Comparison of ENCODE assay signal across 9 mouse cellular contexts in the genomic region with DNA sequence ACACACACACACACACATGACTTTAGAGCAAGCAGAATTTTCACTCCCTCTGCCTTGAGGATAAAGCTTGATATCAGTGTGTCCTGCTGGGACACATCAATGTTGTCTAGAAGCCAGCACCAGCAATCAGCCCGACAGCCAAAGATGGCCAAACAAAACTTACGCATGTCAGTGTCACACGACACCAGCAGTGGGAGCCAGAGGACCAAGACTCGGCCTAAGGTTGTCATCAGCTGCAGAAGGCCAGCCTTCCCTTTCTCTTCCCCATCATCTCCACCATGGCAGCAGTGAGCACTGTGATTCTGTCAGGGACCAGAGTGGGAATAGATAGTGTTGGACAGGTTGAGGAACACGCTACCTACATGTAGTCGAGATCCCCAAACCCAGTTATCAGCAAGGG. TPM values are rescaled to one million over a fixed set of nuclear protein-coding genes. Genes with fewer than 3 reads are reported as not detected.
DNase-seq lines count a peak whose midpoint lies in the region; ATAC-seq and TF ChIP-seq lines count a peak whose summit lies in the region.
"Had no signal": no experiment of that assay in that cellular context is flagged by ENCODE, and none has a peak within 500 bp of the region (broad histone marks: within the 10 kb centered on the region; RNA-seq: fewer than 3 reads in every experiment).

No protein-coding gene starts in this region.

- no peak for TF ChIP-seq EP300 in liver, embryonic 14.5 days (IDR thresholded peaks at IDR 0.05; ENCODE audit: low read depth)

- no peak overlapping the region for H3K4me3 ChIP-seq in heart, embryonic 12.5 days
- H3K4me3 ChIP-seq in liver, embryonic 14.5 days (ENCODE audit: insufficient read depth in 1 of 2, low read depth in 2 of 2, low read length in 2 of 2): no peak overlapping the region
- H3K4me3 ChIP-seq: embryonic facial prominence, embryonic 13.5 days had no signal

- ATAC-seq in heart, embryonic 12.5 days (ENCODE audit: insufficient number of reproducible peaks, low FRiP score): no peak
- no peak for ATAC-seq in liver, embryonic 14.5 days (ENCODE audit: insufficient read depth)

- no peak overlapping the region for H3K9ac ChIP-seq in heart, embryonic 12.5 days
- no peak overlapping the region for H3K9ac ChIP-seq in liver, embryonic 14.5 days (replicated peaks)
- H3K9ac ChIP-seq: embryonic facial prominence, embryonic 13.5 days had no signal

- H3K36me3 ChIP-seq in heart, embryonic 12.5 days: peaks cover 9% of the 10 kb centered on the region
- H3K36me3 ChIP-seq in liver, embryonic 14.5 days (replicated peaks; ENCODE audit: control insufficient read depth, insufficient read depth, low read depth): peaks cover 10% of the 10 kb centered on the region

- DNase-seq in heart, adult 8-10 months (ENCODE audit: low spot score): peak; percentile 10
- peak; percentile 39 to 43 for DNase-seq in right cerebral cortex, postnatal 10 days (ENCODE audit: low spot score in 2 of 2)
- DNase-seq in right cerebral cortex, adult 18-20 months: no peak
- DNase-seq in c-Kit-positive CD71-negative TER-119-negative erythroid progenitor cells, embryonic 14.5 days (ENCODE audit: low read depth): peak; percentile 61
- DNase-seq in liver, embryonic 14.5 days (ENCODE audit: low read depth in 3 of 3, low spot score in 3 of 3): peak; percentile 30 to 43 (median 38)
- DNase-seq in spleen, postnatal 4 days (ENCODE audit: low spot score in 2 of 2): peak; percentile 48 to 73
- DNase-seq in neural tube, embryonic 10.5 days (ENCODE audit: extremely low spot score, low spot score): no peak

- peak; percentile 84 for TF ChIP-seq CTCF in liver, embryonic 14.5 days (IDR thresholded peaks at IDR 0.05; ENCODE audit: low read depth)

- H3K4me1 ChIP-seq in heart, embryonic 12.5 days (replicated peaks): peaks cover 5% of the 10 kb centered on the region
- peaks cover 5 to 8% of the 10 kb centered on the region in 2 experiments; a peak in 3 of 4 replicates for H3K4me1 ChIP-seq in liver, embryonic 14.5 days (replicated peaks; ENCODE audit: control insufficient read depth in 2 of 2, insufficient read depth in 2 of 2, low read length in 1 of 2)

- no peak overlapping the region for H3K4me2 ChIP-seq in heart, embryonic 12.5 days
- H3K4me2 ChIP-seq in liver, embryonic 14.5 days (ENCODE audit: low read depth): no peak overlapping the region
- H3K4me2 ChIP-seq: embryonic facial prominence, embryonic 13.5 days had no signal

- no peak overlapping the region for H3K27ac ChIP-seq in heart, embryonic 12.5 days (ENCODE audit: poor library complexity, severe bottlenecking)
- no peak overlapping the region for H3K27ac ChIP-seq in liver, embryonic 14.5 days
- H3K27ac ChIP-seq: embryonic facial prominence, embryonic 13.5 days had no signal

- peaks cover 8% of the 10 kb centered on the region; the same call in 1 of the 2 replicates for H3K9me3 ChIP-seq in heart, embryonic 12.5 days (replicated peaks)
- H3K9me3 ChIP-seq in liver, embryonic 14.5 days (ENCODE audit: control insufficient read depth, low read length): peaks cover 2% of the 10 kb centered on the region; the same call in 1 of the 2 replicates
- H3K9me3 ChIP-seq: embryonic facial prominence, embryonic 13.5 days had no signal

- WGBS in heart, embryonic 12.5 days: 51% methylated on average over 6 of the region's 6 CpGs
- WGBS in liver, embryonic 14.5 days (ENCODE audit: insufficient replicate concordance): 39% methylated on average over 6 of the region's 6 CpGs

- no peaks in the 10 kb centered on the region for H3K27me3 ChIP-seq in heart, embryonic 12.5 days (replicated peaks)
- no peaks in the 10 kb centered on the region for H3K27me3 ChIP-seq in liver, embryonic 14.5 days (ENCODE audit: control insufficient read depth, insufficient read depth, low read length)
- H3K27me3 ChIP-seq: embryonic facial prominence, embryonic 13.5 days had no signal

RNA-seq across cellular contexts. Expression of a gene that starts 2.1 kb away (rescaled TPM):
- 1 to 10 TPM; 7.5 to 9.4 (median 8.9) TPM for total RNA-seq in heart, adult 8-10 months (2022)
- polyA plus RNA-seq in heart, embryonic 12.5 days (2016; fragmentation: Nextera tagmentation; extraction: Ambion mirVana): 42.6 and 44.0 TPM in 2 replicates
- polyA plus RNA-seq in liver, embryonic 14.5 days (2012; rRNA removed): 19.2 and 31.9 TPM in 2 replicates
- polyA plus RNA-seq in liver, embryonic 14.5 days (2014; fragmentation: Nextera tagmentation; extraction: Ambion mirVana): 50.8 and 51.1 TPM in 2 replicates

RNA-seq across cellular contexts. Expression of a gene that starts 35.6 kb away (rescaled TPM):
- 1 to 10 TPM; 4.4 to 6.3 (median 5.4) TPM for total RNA-seq in heart, adult 8-10 months (2022)
- polyA plus RNA-seq in heart, embryonic 12.5 days (2016; fragmentation: Nextera tagmentation; extraction: Ambion mirVana): 12.1 and 12.9 TPM in 2 replicates
- 2.8 and 3.8 TPM in 2 replicates for polyA plus RNA-seq in liver, embryonic 14.5 days (2012; rRNA removed)
- polyA plus RNA-seq in liver, embryonic 14.5 days (2014; fragmentation: Nextera tagmentation; extraction: Ambion mirVana): 5.3 and 5.6 TPM in 2 replicates

RNA-seq across cellular contexts. Expression of a gene that starts 52.8 kb away (rescaled TPM):
- 1 to 10 TPM in 1 of 4 experiments, under 1 TPM in 3; 0.28 to 1.5 (median 0.66) TPM for total RNA-seq in heart, adult 8-10 months (2022)
- 8.0 and 10.0 TPM in 2 replicates for polyA plus RNA-seq in heart, embryonic 12.5 days (2016; fragmentation: Nextera tagmentation; extraction: Ambion mirVana)
- 1.4 TPM in 2 replicates for polyA plus RNA-seq in liver, embryonic 14.5 days (2012; rRNA removed)
- polyA plus RNA-seq in liver, embryonic 14.5 days (2014; fragmentation: Nextera tagmentation; extraction: Ambion mirVana): 0.88 and 1.2 TPM in 2 replicates

Comparison
In these comparisons a context has a peak if more than half of its experiments do, and no peak if none do; other contexts are left out.
1. DNase-seq: peak in heart, adult 8-10 months (single experiment), right cerebral cortex, postnatal 10 days (2 of 2), c-Kit-positive CD71-negative TER-119-negative erythroid progenitor cells, embryonic 14.5 days (single experiment), liver, embryonic 14.5 days (3 of 3) and spleen, postnatal 4 days (2 of 2); none in right cerebral cortex, adult 18-20 months (single experiment) and neural tube, embryonic 10.5 days (single experiment).